Mouse (Mus musculus): ENCODE measurements around the gene Mrpl19. TPM values are rescaled to one million over a fixed set of nuclear protein-coding genes. Genes with fewer than 3 reads are reported as not detected.

The Mrpl19 gene
- 12.6 TPM for polyA plus RNA-seq (2014; fragmentation: Illumina TruSeq; extraction: RNeasy Lipid Tissue Mini Kit (QIAGEN cat#74804); ENCODE audit: low read depth, low replicate concordance)

GRCm38 (mm10) chr6:81965296-81966067 is at the start of gene Mrpl19:
Mrpl19 (minus strand) TSS chr6:81965958.

GRCm38 (mm10) chr6:81923523-81924142 is 42.1 kb downstream of the Mrpl19 start, which contains the start of gene Gcfc2:
Gcfc2 (plus strand) TSS chr6:81923669.

Other genes starting within 250 kb of the Mrpl19 start
- gene Gcfc2, start 42.3 kb downstream of the Mrpl19 start, polyA plus RNA-seq (2014; fragmentation: Illumina TruSeq; extraction: RNeasy Lipid Tissue Mini Kit (QIAGEN cat#74804); ENCODE audit: low read depth, low replicate concordance): 22.3 TPM
- gene Eva1a, start 75.1 kb upstream of the Mrpl19 start, polyA plus RNA-seq (2014; fragmentation: Illumina TruSeq; extraction: RNeasy Lipid Tissue Mini Kit (QIAGEN cat#74804); ENCODE audit: low read depth, low replicate concordance): 1.1 TPM